Mouse (Mus musculus): ENCODE measurements around the gene Isyna1. TPM values are rescaled to one million over a fixed set of nuclear protein-coding genes. Genes with fewer than 3 reads are reported as not detected.

Gene Isyna1
- polyA plus RNA-seq (2017; shearing (Covaris generic)): 10 to 100 TPM; 31.5 to 78.3 TPM

GRCm38 (mm10) chr8:70593961-70594609 lies at the start of gene Isyna1:
Isyna1 (plus strand) TSS chr8:70594373.

GRCm38 (mm10) chr8:70608749-70609367 lies 14.7 kb downstream of the Isyna1 start, which contains the start of gene Ssbp4:
Ssbp4 (minus strand) TSS chr8:70608872.

GRCm38 (mm10) chr8:70615894-70616293 lies 21.7 kb downstream of the Isyna1 start, which contains the start of gene Lrrc25:
Lrrc25 (plus strand) TSS chr8:70616155.

GRCm38 (mm10) chr8:70632346-70632892 lies 38.2 kb downstream of the Isyna1 start, which contains the start of gene Gdf15:
Gdf15 (minus strand) TSS chr8:70632456.

Other genes with a start within 250 kb of the Isyna1 start
- 10 to 100 TPM; 55.4 to 75.0 TPM for gene Upf1, start 241.1 kb upstream of the Isyna1 start, polyA plus RNA-seq (2017; shearing (Covaris generic))
- 1 to 10 TPM; 1.0 to 2.2 TPM for gene Comp, start 220.8 kb upstream of the Isyna1 start, polyA plus RNA-seq (2017; shearing (Covaris generic))
- gene Crtc1, start 154.8 kb upstream of the Isyna1 start, polyA plus RNA-seq (2017; shearing (Covaris generic)): 10 to 100 TPM in 1 of 2 experiments, 1 to 10 TPM in 1; 9.8 to 11.8 TPM
- gene Klhl26, start 117.4 kb upstream of the Isyna1 start, polyA plus RNA-seq (2017; shearing (Covaris generic)): 10 to 100 TPM; 10.3 to 17.8 TPM
- not detected for gene Tmem59l, start 107.0 kb upstream of the Isyna1 start, polyA plus RNA-seq (2017; shearing (Covaris generic))
- not detected for gene Crlf1, start 101.2 kb upstream of the Isyna1 start, polyA plus RNA-seq (2017; shearing (Covaris generic))
- gene Rex1bd, start 87.6 kb upstream of the Isyna1 start, polyA plus RNA-seq (2017; shearing (Covaris generic)): 100 to 1,000 TPM; 103 to 125 TPM
- 1,000 to 10,000 TPM in 1 of 2 experiments, 100 to 1,000 TPM in 1; 932 to 1,504 TPM for gene Uba52, start 83.6 kb upstream of the Isyna1 start, polyA plus RNA-seq (2017; shearing (Covaris generic))
- 100 to 1,000 TPM; 372 to 404 TPM for gene Fkbp8, start 66.6 kb upstream of the Isyna1 start, polyA plus RNA-seq (2017; shearing (Covaris generic))
- 100 to 1,000 TPM; 108 to 123 TPM for gene Kxd1, start 66.4 kb upstream of the Isyna1 start, polyA plus RNA-seq (2017; shearing (Covaris generic))
- gene Ell, start 54.9 kb upstream of the Isyna1 start, polyA plus RNA-seq (2017; shearing (Covaris generic)): 10 to 100 TPM; 25.7 to 27.7 TPM
- gene Ssbp4, start 14.5 kb downstream of the Isyna1 start, polyA plus RNA-seq (2017; shearing (Covaris generic)): 100 to 1,000 TPM; 121 to 146 TPM
- under 1 TPM; 0.38 to 0.74 TPM for gene Lrrc25, start 21.8 kb downstream of the Isyna1 start, polyA plus RNA-seq (2017; shearing (Covaris generic))
- not detected for gene Gdf15, start 38.1 kb downstream of the Isyna1 start, polyA plus RNA-seq (2017; shearing (Covaris generic))
- gene Pgpep1, start 66.0 kb downstream of the Isyna1 start, polyA plus RNA-seq (2017; shearing (Covaris generic)): 1 to 10 TPM; 4.7 to 9.1 TPM
- gene Lsm4, start 78.9 kb downstream of the Isyna1 start, polyA plus RNA-seq (2017; shearing (Covaris generic)): 100 to 1,000 TPM; 348 to 441 TPM
- 100 to 1,000 TPM; 757 to 879 TPM for gene Jund, start 104.6 kb downstream of the Isyna1 start, polyA plus RNA-seq (2017; shearing (Covaris generic))
- gene Iqcn, start 109.1 kb downstream of the Isyna1 start, polyA plus RNA-seq (2017; shearing (Covaris generic)): not detected
- not detected for gene Gm3336, start 124.2 kb downstream of the Isyna1 start, polyA plus RNA-seq (2017; shearing (Covaris generic))
- 1 to 10 TPM; 1.0 to 1.3 TPM for gene Pde4c, start 129.3 kb downstream of the Isyna1 start, polyA plus RNA-seq (2017; shearing (Covaris generic))
- 10 to 100 TPM in 1 of 2 experiments, 1 to 10 TPM in 1; 9.7 to 16.6 TPM for gene Rab3a, start 160.3 kb downstream of the Isyna1 start, polyA plus RNA-seq (2017; shearing (Covaris generic))
- gene Mpv17l2, start 166.6 kb downstream of the Isyna1 start, polyA plus RNA-seq (2017; shearing (Covaris generic)): 10 to 100 TPM; 59.1 to 73.1 TPM
- 10 to 100 TPM; 13.9 to 22.7 TPM for gene Pik3r2, start 182.3 kb downstream of the Isyna1 start, polyA plus RNA-seq (2017; shearing (Covaris generic))
- 10 to 100 TPM; 54.7 to 94.0 TPM for gene Mast3, start 210.7 kb downstream of the Isyna1 start, polyA plus RNA-seq (2017; shearing (Covaris generic))
- gene Il12rb1, start 214.1 kb downstream of the Isyna1 start, polyA plus RNA-seq (2017; shearing (Covaris generic)): 10 to 100 TPM; 29.0 to 82.4 TPM
- gene Arrdc2, start 245.3 kb downstream of the Isyna1 start, polyA plus RNA-seq (2017; shearing (Covaris generic)): 10 to 100 TPM; 13.9 to 20.1 TPM

All from activated CD4-positive, CD25-positive, alpha-beta regulatory T cell (primary cell).